Mouse (Mus musculus) c-Kit-positive CD71-positive TER-119-positive erythroid progenitor cells, embryonic 14.5 days (primary cell): ENCODE data around the gene Clec2h.
"Not testable (repeated sequence)": the region's sequence is repeated elsewhere in the genome, so short reads cannot be mapped to it uniquely, and the experiment has no call there.

Experiments used
- DNase-seq: peaks from one replicate; pipeline ENCODE4 v3.0.0-alpha.2; 2013; ENCODE audit warnings: low spot score

The Clec2h gene

DNA sequence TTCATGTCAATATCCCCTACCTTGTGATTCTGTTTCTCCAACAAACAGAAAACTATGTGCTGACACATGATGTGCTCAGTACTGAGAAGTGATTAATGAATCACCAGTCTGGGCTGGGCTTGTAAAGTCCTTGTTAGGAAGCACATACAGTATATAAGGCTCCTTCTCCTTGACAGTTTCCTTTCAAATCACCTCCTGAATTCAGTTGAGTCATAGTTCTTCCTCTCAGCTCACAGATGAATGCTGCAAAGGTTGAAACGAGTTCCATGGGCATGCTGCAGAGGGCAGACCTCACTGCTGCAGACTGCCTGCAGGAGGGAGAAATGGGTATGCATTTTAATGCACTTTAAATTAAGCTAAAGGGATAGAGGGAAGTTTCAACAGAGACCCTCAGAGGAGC is at the start of gene Clec2h:
Gene Clec2h (plus strand): TSS at position 180 of the 400 bp plus-strand sequence.
- DNase-seq = no peak

DNA sequence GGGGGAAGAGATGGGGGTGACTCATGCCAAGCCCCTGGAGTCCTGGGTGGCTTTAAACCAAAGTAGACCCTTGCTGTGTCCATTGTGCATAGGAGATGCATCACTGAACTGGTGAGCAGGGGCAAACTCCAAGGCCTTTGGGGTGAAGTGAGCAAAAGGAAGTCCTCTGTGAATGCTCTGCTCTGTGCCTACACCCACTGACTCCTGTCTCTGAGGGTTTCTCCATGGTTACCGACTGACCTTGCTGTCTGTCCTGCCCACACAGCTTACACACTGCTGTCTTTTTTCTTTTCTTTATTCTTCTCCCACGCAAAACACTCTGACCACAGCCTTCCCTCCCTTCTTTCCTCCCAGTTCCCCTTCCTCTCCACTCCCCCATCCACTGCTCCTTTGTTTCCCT is 39.5 kb upstream of the Clec2h start:
- no peak for DNase-seq

DNA sequence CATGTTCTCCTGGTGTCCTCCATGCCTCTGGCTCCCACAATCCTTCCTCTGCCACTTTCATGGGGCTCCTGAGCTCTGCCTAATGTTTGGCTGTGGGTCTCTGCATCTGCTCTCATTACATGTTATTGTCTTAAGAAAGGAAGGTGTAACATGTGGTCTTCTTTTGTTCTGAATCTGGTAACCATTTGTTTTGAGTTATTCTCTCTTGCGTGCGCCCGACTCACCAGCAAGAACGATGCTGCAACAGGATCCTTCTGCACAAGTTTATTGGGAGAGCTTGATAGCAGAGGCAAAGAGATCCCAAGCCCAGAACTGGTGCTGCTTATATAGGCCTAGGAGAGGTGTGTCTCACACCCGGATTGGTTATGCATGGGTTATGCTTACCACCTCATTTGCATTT is 38.8 kb upstream of the Clec2h start, which contains the start of gene Klrb1a:
Gene Klrb1a (minus strand): TSS at position 101 of the 400 bp plus-strand sequence.
- not testable (repeated sequence) for DNase-seq

DNA sequence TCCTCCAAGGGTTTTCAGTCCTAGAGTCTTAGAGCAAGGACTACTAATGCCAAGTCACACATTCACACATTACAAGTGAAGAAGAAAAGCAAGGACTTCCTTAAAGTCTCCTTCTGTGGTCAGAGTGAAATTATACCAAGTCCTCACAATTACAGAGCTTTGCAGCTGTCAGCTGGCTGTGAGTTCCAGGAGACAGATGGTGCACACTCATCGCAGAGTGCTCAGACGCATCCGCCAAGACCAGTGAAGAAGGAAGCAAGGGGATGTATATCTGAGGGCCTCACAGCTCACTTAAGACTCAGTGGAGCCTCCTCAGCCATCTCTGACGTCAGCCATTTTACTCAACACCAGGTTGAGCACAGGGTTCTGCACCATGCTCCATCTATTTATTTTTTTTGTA is 37.8 kb upstream of the Clec2h start:
- DNase-seq = no peak

DNA sequence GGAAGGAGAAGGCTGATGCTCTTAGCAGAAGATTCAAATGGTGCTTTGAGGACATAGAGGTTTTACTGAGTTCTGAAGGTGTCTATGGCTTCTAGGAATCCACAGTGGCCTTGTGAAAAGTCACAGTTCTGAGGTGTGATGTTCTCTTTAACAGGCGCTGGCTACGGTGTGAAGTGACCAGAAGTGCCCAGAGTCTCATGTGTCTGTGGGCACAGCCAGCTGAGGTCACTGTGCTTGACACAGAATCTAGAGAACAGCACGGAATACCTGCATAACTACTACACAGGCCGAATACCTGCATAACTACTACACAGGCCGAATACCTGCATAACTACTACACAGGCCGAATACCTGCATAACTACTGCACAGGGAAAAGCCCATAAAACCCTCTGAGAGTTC is 36.9 kb upstream of the Clec2h start:
- not testable (repeated sequence) for DNase-seq

DNA sequence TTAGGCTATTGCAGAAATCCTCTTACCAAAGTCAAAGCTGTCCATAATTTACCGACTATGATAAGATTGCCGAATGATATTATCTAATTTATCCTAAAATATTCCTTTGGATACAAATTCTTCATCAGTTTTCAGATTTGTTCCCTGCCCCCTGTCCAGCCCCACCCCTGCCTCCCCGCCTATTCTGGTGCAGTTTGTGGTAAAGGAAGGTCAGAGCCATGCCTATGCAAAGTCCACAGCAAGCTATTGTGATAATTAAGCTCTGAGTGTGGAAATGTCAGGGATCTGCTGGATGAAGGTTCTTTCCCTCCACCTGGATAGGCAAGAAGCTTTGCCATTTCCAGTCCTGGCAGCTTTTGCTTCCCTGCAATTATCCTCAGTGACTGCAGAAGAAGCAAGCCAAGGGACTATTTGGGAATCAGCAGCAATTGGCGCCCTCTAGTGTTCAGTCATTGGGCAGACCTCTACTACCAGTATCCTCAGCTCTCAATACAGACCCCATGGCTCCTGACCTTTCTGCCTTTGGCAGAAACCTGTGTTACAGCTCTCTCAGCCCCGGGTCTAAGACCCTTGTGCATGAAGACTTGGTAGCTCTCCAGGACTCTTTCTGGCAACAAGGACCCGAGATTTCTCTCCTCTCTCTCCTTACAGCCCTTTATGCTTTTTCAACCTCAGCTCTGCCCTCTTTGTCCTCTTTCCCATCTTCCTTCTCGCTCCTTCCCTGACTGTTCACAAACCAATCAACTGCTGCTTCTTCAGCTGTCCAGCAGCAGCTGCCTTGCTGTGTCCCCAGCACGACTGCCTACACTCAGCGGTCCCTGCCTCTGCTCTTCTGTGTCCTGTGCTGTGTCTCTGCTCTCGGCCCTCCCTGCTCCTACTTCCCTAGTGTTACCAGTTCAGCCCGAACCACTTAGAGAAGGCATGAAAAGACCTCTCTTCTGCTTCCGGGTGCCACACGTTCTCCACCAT is 32.1 kb upstream of the Clec2h start:
- DNase-seq = peak; percentile 9

DNA sequence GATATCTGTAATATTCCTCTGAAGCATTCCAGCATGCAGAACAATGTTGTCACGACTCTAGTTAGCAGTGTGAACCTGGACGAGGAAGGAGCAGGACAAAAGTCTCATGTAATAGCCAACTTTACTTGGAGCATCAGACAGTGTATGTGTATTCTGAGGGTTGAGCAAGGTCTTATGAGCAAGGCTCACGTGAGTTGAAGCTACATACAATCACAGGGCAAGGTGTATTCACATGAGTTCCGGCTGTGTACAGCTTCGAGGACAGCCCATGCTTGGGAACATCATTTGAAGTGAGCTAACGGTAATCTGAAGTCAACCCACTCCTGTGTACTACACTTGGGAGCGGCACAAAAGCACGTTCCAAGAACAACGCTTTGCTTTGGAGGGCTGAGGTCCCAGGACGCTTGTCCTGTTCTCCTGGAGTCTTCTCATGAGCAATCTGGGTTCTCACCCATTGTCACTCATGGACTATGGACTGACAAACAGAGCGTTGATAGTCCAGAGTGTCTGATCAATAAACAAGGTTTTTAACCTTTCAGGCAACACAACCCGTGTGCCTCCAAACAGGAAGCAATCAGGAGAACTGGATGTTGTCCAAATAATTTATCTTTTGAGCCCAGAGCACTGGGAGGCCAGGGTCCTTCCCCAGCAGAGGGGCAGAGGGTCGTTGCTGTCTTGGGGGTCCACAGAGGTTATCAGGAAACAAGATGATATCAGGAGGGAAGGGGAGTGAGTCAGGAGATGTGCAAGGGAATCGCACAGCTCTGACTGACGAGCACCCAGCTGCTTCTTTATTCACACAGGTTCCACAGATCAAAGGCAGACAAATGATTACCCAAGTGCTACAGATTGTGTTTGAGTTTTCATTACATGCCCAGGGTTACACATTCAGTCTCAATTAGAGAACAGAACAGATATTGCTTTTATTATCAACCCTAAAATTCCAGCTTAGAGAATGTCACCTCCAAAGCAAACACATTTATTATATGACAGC is 31.0 kb upstream of the Clec2h start:
- not testable (repeated sequence) for DNase-seq

DNA sequence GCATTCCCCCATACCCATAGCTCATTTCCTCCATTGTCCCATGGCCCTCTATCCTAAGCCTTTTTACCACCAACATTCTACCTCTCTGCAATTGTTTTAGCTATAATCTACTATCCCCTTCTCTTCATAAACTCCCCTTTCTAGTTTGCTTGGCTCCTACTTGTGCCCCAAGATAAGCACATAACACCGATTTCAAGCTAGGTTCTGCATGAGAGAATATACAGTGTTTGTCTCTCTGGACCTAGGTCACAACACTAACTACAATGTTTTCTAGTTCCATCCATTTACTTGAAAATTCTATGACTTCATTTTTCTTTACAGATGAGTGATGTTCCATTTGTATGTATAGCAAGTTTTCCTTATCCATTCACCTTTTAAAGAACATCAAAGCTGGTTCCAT is 21.5 kb upstream of the Clec2h start:
- no peak for DNase-seq

DNA sequence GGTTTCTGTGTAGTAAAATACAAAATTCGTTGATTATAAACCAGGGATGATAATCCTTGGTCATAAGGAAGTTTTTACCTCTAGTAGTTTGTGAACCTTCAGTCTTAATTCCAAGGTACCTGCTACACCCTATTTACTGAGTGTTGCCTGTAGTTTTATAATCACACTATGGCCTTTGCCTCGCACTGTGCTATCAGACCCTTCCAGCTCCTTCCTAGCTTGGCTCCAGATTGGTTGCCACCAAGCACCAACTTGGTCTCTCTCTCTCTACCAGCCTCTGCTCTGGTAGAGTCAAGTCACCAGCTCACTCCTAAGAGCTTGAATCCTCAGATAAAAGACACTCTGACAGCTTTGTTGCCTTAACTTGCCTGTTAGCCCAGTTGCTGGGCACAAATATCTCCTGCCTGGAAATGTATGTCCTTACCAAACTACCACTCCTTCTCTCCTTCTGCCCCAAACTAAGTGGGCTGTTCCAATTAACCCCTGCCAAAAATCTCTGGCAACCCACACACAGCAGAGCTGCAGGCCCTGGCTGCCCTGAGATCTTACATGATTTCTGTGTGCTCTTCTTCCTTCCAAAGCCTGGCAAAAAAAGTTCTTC is 21.0 kb upstream of the Clec2h start:
- DNase-seq = no peak

DNA sequence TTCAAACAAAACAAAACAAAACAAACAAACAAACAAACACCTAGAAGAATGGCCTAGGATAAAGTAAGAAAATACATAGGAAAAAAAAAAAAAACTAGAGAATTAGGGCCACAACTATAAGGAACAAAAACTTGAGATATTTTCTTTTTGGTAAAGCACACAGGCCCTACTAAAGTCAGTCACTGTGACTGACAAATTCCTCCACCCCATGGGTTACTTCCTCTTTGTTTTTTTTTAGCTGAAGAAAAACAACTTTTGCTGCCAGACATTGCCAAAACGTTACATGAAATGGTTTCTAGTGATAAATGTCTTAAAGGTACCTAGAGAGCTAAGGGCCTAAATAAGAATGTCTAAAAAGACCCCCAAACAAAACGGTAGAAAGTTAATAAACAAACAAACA is 18.2 kb upstream of the Clec2h start:
- no peak for DNase-seq

DNA sequence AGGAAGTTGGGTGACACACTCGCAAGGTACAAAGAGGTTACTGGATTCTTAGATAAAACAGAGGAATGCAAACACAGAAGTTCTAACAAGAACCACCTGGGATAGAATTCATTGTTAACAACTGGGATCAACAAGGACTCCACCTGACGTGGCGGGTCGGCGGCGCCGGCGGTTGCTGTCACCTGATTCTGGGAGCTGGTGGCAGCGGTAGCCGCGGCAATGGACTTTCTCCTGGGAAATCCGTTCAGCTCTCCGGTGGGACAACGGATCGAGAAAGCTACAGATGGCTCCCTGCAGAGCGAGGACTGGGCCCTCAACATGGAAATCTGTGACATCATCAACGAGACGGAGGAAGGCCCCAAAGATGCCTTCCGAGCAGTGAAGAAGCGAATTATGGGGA is 17.5 kb upstream of the Clec2h start:
- DNase-seq = not testable (repeated sequence)

DNA sequence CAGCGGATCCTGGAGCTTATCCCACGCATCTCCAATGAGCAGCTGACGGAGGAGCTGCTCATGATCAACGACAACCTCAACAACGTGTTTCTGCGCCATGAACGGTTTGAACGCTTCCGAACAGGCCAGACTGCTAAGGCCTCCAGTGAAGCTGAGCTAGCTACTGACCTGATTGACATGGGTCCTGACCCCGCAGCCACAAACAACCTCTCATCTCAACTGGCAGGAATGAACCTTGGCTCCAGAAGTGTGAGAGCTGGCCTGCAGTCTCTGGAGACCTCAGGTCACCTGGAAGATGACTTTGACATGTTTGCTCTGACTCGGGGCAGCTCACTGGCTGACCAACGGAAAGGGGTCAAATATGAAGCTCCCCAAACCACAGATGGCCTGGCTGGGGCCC is 16.5 kb upstream of the Clec2h start:
- DNase-seq = not testable (repeated sequence)

DNA sequence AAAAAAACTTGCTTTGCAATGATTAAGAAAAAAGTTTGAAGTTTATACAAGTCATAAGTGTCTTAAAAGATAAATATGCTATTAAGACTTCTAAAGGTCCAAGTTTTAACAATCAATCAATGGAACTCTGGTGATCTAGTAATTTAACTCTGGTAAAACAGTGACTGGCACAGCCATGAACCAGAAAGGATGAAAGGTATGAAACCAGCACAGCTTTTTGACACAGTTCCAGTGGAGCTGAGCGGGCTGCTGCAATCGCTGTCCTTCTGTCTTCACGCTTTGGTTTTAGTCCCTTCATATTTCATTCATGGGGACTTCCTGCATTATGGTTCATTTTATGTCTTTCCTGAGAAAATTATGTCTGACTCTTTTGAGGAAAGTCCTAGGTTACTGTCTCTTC is 12.5 kb upstream of the Clec2h start:
- no peak for DNase-seq

DNA sequence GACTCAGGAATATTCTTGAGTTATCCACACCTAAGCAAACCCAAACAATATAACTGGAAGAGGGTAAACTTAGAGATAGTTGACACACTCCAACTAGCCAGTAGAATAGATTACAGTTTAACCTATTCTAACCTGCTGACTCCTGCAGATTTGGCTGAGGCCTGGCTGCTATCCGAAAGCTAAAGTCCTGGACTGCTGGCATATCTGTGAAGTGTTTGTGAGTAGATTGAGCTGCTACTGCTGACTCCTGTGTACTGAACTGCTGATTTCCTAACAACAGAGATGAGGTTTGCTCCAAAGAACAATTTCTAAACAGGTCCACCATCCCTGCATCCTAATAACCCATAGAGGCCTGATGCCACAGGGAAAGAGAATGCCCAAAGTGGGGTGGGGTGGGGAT is 12.0 kb upstream of the Clec2h start:
- no peak for DNase-seq

DNA sequence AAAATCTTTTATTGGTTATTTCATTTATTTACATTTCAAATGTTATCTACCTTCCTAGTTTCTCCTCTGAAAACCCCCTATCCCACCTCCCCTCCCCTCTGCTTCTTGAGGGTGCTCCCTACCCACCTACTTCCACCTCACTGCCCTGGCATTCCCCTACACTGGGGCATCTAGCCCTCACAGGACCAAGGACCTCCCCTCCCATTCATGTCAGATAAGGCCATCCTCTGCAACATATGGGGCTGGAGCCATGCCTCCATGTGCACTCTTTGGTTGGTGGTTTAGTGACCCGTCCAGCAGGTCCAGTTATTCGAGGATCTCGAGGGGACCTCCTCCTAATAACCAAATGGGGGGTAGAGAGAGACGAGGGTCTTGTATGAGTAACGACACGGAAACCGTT is 11.4 kb upstream of the Clec2h start:
- DNase-seq = not testable (repeated sequence)

DNA sequence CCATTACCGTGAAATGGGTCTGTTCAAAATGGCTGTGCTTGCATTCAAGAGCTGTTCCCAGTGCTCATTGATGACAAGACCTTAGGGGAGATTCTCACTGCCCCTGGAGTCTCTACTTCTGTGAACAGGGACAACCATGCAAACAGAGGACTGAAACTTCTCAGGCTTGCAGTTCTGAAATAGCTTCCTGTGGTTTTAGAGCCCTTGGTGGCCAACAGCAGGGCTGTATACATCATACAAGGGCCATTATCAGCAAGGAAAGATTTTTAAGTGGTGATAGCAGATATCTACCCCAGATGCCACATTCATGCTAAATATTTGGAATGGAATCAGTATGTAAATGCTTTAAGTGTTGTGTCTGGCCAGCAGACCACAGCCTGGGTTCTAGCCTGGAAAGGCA is 9.2 kb upstream of the Clec2h start:
- DNase-seq = no peak

DNA sequence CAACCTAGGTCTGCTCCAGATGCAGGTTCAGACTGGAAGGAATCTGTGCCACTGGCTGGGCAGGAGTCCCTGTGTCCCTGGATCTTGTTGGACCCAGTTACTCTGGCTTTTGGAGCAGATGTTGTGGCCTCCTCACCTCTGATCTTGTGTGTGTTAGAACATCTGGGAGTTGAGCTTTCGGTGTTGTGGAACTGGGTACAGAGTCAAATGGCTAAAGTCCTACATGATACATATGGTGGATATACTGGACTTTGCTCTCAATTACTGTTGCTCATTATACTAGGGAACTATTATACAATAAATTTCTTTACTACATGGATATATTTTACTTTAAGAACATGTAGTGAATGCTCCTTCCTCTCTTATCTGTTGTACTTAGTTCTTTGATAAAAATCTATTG is 936 bp upstream of the Clec2h start:
- no peak for DNase-seq

DNA sequence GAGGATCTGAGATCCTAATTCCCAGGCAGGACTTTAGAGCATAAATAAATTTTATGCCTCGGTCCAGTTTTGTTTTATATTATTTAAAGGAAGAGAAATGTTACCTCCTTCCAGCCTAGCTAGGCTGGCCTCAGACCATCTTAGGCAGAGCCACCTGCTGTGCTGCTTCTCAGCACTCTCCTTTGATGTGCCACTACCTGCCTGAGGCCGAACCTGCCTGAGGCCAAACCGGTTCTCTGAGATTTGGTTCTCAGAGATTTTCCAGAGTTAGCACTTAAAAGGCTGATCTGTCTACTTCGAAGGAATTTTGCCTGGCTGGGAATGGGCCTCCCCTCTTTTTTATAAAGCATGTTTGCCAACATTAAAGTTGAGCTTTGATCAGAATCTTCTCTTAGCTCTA is 7.8 kb downstream of the Clec2h start:
- DNase-seq = no peak

DNA sequence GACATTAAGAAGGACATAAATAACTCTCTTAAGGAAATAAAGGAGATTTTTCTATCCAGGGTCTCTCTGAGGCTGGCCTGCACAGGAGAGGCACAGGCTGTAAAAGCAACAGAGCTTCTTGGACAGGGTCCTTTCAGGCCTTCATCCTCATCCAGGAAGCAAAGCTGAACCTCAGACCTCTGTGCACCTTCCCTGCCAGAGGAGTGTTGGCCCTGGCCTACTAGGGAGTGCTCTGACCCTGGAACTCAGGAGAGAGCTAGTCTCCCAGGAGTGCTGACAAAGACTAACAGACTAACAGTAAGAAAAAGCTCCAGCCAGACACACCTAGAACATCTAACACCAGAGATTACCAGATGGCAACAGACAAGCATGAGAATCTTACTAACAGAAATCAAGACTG is 17.4 kb downstream of the Clec2h start:
- DNase-seq = no peak

DNA sequence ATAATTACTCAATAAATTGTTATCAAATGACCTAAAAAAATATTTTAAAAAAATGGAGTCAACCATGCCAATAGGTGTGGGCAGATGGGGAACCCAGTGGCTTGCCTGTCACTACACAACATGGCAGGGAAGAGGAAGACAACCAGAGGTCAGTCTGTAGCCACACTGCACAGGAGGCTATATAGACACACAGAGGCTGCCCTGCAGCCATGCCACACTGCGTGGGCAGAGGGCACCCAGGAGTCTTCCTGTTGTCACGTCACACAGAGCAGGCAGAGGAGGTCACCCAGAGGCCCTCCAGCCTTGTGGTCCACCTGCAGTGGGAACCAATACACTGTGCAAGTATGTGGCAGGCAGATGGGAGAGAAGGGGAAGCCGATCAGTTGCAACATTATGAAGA is 39.5 kb downstream of the Clec2h start:
- DNase-seq = no peak

DNA sequence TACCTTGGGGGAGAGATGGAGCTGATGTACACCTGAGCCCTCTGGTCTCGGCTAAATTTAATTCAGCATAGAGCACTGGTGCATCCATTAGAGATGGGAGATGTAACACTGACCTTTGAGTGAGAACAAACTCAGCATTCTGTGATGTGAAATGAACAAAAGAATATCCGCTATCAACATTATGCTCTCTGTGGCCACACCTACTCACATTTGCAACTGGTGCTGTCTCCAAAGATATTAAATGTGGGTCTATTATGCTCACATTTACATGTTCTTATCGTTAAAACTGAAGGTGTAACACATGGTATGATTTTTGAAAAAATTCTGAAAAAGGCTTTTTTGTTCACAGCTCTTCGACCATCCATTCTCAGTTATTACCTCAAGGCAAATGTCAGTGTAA is 60.8 kb downstream of the Clec2h start, which contains the start of gene Klrb1:
Gene Klrb1 (minus strand): TSS at position 101 of the 400 bp plus-strand sequence.
- DNase-seq = no peak
